Mouse (Mus musculus) intestine, embryonic 14.5 days (tissue): ENCODE measurements around the gene Smarcc2. TPM values are rescaled to one million over a fixed set of nuclear protein-coding genes. Genes with fewer than 3 reads are reported as not detected.

ENCODE experiments used
- ATAC-seq: fragments of 200-750 bp; cut with Nextera tagmentation; replicated peaks from 2 replicates; pipeline ENCODE4 v1.8.0; 2017; ENCODE audit warnings: low read depth, moderate number of reproducible peaks, moderate TSS enrichment, moderate library complexity; ENCODE audit not compliant: low FRiP score, low TSS enrichment
- DNase-seq: peaks from one replicate; pipeline ENCODE4 v3.0.0-alpha.2; 2018; ENCODE audit warnings: low spot score
- H3K27ac ChIP-seq: fragments of 300-500 bp; sonication (generic); 2 replicates; pipeline ENCODE4 v1.5.1; 2014; ENCODE audit warnings: low read depth, mild to moderate bottlenecking, control low read depth
- H3K27me3 ChIP-seq: fragments of 300-500 bp; sonication (generic); replicated peaks from 2 replicates; pipeline ENCODE4 v1.6.1; 2014; ENCODE audit warnings: low read length, control low read depth; ENCODE audit not compliant: control insufficient read depth, insufficient read depth
- H3K36me3 ChIP-seq: fragments of 300-500 bp; sonication (generic); 2 replicates; pipeline ENCODE4 v1.6.1; 2014; ENCODE audit warnings: low read length, control low read depth; ENCODE audit not compliant: control insufficient read depth, insufficient read depth
- H3K4me1 ChIP-seq: fragments of 300-500 bp; sonication (generic); replicated peaks from 2 replicates; pipeline ENCODE4 v1.6.1; 2014; ENCODE audit warnings: low read length, control low read depth, mixed read lengths; ENCODE audit not compliant: control insufficient read depth, insufficient read depth
- H3K4me2 ChIP-seq: fragments of 300-500 bp; sonication (generic); 2 replicates; pipeline ENCODE4 v1.6.1; 2014; ENCODE audit warnings: low read length
- H3K4me3 ChIP-seq: fragments of 300-500 bp; sonication (generic); 2 replicates; pipeline ENCODE4 v1.5.1; 2014; ENCODE audit warnings: low read depth, low read length, control low read depth, mixed read lengths
- H3K9ac ChIP-seq: fragments of 300-500 bp; sonication (generic); 2 replicates; pipeline ENCODE4 v1.6.1; 2014; ENCODE audit warnings: mild to moderate bottlenecking, low read length
- H3K9me3 ChIP-seq: fragments of 300-500 bp; sonication (generic); 2 replicates; pipeline ENCODE4 v1.6.1; 2016; ENCODE audit warnings: low read length, control low read depth; ENCODE audit not compliant: control insufficient read depth
- WGBS: fragments of 180-500 bp; shearing (Covaris S2); extraction: QIAGEN DNeasy Blood & Tissue Kit; methylation state at CpG from one replicate; pipeline ENCODE4 v1.1.7; 2014; 5-methylcytosine and 5-hydroxymethylcytosine counted together
- polyA plus RNA-seq: library from polyadenylated mRNA; unstranded; fragments of >200 nt; fragmentation: Nextera tagmentation; extraction: Ambion mirVana; gene quantifications from 2 replicates; pipeline ENCODE4 v1.2.1, GENCODE M21; 2014

The Smarcc2 gene
- polyA plus RNA-seq, 1 experiment from 2014 or later, result 71.9 TPM

GRCm38 (mm10) chr10:128455280-128455679 is 3.8 kb upstream of the Smarcc2 start:
- ATAC-seq (no peak), DNase-seq (peak; percentile 63)
- Histone ChIP-seq H3K4me2 (peak overlapping the region; percentile 31; the same call in 1 of the 2 replicates), H3K4me3 (no peak overlapping the region), H3K9me3 (no peaks in the 10 kb centered on the region), H3K36me3 (no peaks in the 10 kb centered on the region), H3K4me1 (peaks cover 5% of the 10 kb centered on the region), H3K27me3 (no peaks in the 10 kb centered on the region), H3K9ac (no peak overlapping the region), H3K27ac (no peak overlapping the region)
- 3% methylated on average over 6 of the region's 6 CpGs for WGBS

GRCm38 (mm10) chr10:128457676-128458075 is 1.4 kb upstream of the Smarcc2 start:
- peak overlapping the region; percentile 58; the same call in 1 of the 2 replicates for H3K4me2 ChIP-seq
- ATAC-seq (no peak), DNase-seq (no peak)
- H3K27ac ChIP-seq, result no peak overlapping the region
- H3K9me3 ChIP-seq, result no peaks in the 10 kb centered on the region
- H3K4me1 ChIP-seq, result peaks cover 15% of the 10 kb centered on the region
- peaks cover 19% of the 10 kb centered on the region for H3K36me3 ChIP-seq
- no peak overlapping the region for H3K9ac ChIP-seq
- H3K27me3 ChIP-seq, result no peaks in the 10 kb centered on the region
- no peak overlapping the region for H3K4me3 ChIP-seq
- 85% methylated on average over 6 of the region's 6 CpGs for WGBS

GRCm38 (mm10) chr10:128458348-128458718 is 715 bp upstream of the Smarcc2 start:
- Histone ChIP-seq H3K36me3 (peaks cover 26% of the 10 kb centered on the region), H3K4me2 (peak overlapping the region; percentile 58), H3K9me3 (no peaks in the 10 kb centered on the region), H3K9ac (peak overlapping the region; percentile 88), H3K27me3 (no peaks in the 10 kb centered on the region), H3K27ac (peak overlapping the region; percentile 93), H3K4me3 (peak overlapping the region; percentile 87), H3K4me1 (peaks cover 15% of the 10 kb centered on the region)
- ATAC-seq, result peak; percentile 70
- peak; percentile 100 for DNase-seq
- under 1% methylated on average over 29 of the region's 29 CpGs for WGBS

GRCm38 (mm10) chr10:128459409-128460269 is 591 bp downstream of the Smarcc2 start:
- ATAC-seq, result peak; percentile 73

GRCm38 (mm10) chr10:128460270-128460630 is 1.2 kb downstream of the Smarcc2 start:
- H3K27ac ChIP-seq, result peak overlapping the region; percentile 9; the same call in 1 of the 2 replicates
- H3K27me3 ChIP-seq, result no peaks in the 10 kb centered on the region
- ATAC-seq (no peak), DNase-seq (peak; percentile 62)
- H3K9me3 ChIP-seq, result no peaks in the 10 kb centered on the region
- peak overlapping the region; percentile 78 for H3K4me2 ChIP-seq
- peaks cover 15% of the 10 kb centered on the region for H3K4me1 ChIP-seq
- WGBS, result 2% methylated on average over 5 of the region's 5 CpGs
- H3K36me3 ChIP-seq, result peaks cover 45% of the 10 kb centered on the region
- peak overlapping the region; percentile 87 for H3K4me3 ChIP-seq
- H3K9ac ChIP-seq, result peak overlapping the region; percentile 88

More at GRCm38 (mm10) chr10:128459409-128460269, 591 bp downstream of the Smarcc2 start:
- Histone ChIP-seq H3K9me3 (no peaks in the 10 kb centered on the region), H3K36me3 (peaks cover 39% of the 10 kb centered on the region), H3K9ac (peak overlapping the region; percentile 88), H3K4me1 (peaks cover 15% of the 10 kb centered on the region), H3K4me2 (peak overlapping the region; percentile 78), H3K27ac (peak overlapping the region; percentile 93), H3K27me3 (no peaks in the 10 kb centered on the region), H3K4me3 (peak overlapping the region; percentile 87)
- under 1% methylated on average over 39 of the region's 67 CpGs for WGBS
- peak; percentile 79 for DNase-seq

GRCm38 (mm10) chr10:128474366-128474765 is 15.3 kb downstream of the Smarcc2 start:
- Histone ChIP-seq H3K36me3 (peaks cover 93% of the 10 kb centered on the region), H3K9me3 (no peaks in the 10 kb centered on the region), H3K4me2 (no peak overlapping the region), H3K9ac (no peak overlapping the region), H3K4me1 (no peaks in the 10 kb centered on the region), H3K27ac (no peak overlapping the region), H3K4me3 (no peak overlapping the region), H3K27me3 (no peaks in the 10 kb centered on the region)
- WGBS, result 91% methylated on average over 12 of the region's 12 CpGs
- no peak for DNase-seq
- no peak for ATAC-seq

- 84% methylated on average over 7 of the region's 7 CpGs for WGBS
Measured at GRCm38 (mm10) chr10:128486370-128486769, 27.3 kb downstream of the Smarcc2 start.

GRCm38 (mm10) chr10:128487861-128488712 is 29.0 kb downstream of the Smarcc2 start:
- Histone ChIP-seq H3K4me1 (peaks cover 14% of the 10 kb centered on the region; the same call in 1 of the 2 replicates), H3K9me3 (no peaks in the 10 kb centered on the region), H3K9ac (no peak overlapping the region), H3K4me3 (no peak overlapping the region), H3K27me3 (no peaks in the 10 kb centered on the region), H3K36me3 (peaks cover 83% of the 10 kb centered on the region), H3K4me2 (no peak overlapping the region), H3K27ac (peak overlapping the region; percentile 33; the same call in 1 of the 2 replicates)
- WGBS, result 90% methylated on average over 22 of the region's 22 CpGs
- ATAC-seq, result no peak
- no peak for DNase-seq

More at GRCm38 (mm10) chr10:128486370-128486769, 27.3 kb downstream of the Smarcc2 start:
- Histone ChIP-seq H3K27ac (no peak overlapping the region), H3K9ac (no peak overlapping the region), H3K27me3 (no peaks in the 10 kb centered on the region), H3K4me1 (peaks cover 5% of the 10 kb centered on the region; the same call in 1 of the 2 replicates), H3K4me2 (no peak overlapping the region), H3K36me3 (peaks cover 90% of the 10 kb centered on the region), H3K4me3 (no peak overlapping the region), H3K9me3 (no peaks in the 10 kb centered on the region)
- ATAC-seq (no peak), DNase-seq (no peak)
